ENCODE assay signal across 10 mouse cellular contexts in genomic region chr5:127416536-127416935, GRCm38 (mm10).
A peak's percentile ranks its signal among the peaks of the same experiment; 100 is the strongest.
DNase-seq lines count a peak whose midpoint lies in the region; ATAC-seq and TF ChIP-seq lines count a peak whose summit lies in the region.
"Had no signal": no experiment of that assay in that cellular context is flagged by ENCODE, and none has a peak within 500 bp of the region (broad histone marks: within the 10 kb centered on the region; RNA-seq: fewer than 3 reads in every experiment).

No protein-coding gene starts in this region.

- H3K36me3 ChIP-seq in embryonic facial prominence, embryonic 13.5 days = peaks cover 7% of the 10 kb centered on the region
- H3K36me3 ChIP-seq in embryonic facial prominence, embryonic 10.5 days (replicated peaks) = peaks cover 13% of the 10 kb centered on the region; the same call in 1 of the 2 replicates
- no peaks in the 10 kb centered on the region for H3K36me3 ChIP-seq in midbrain, postnatal 0 days (ENCODE audit: insufficient read depth, low read length)
- no peaks in the 10 kb centered on the region for H3K36me3 ChIP-seq in midbrain, embryonic 16.5 days (ENCODE audit: control insufficient read depth, insufficient read depth, low read length)
- H3K36me3 ChIP-seq: G1E; intestine, embryonic 15.5 days had no signal

- 55% methylated on average over 7 of the region's 7 CpGs for WGBS in embryonic facial prominence, embryonic 13.5 days
- 77% methylated on average over 7 of the region's 7 CpGs for WGBS in embryonic facial prominence, embryonic 10.5 days
- 74% methylated on average over 7 of the region's 7 CpGs for WGBS in midbrain, postnatal 0 days
- WGBS in midbrain, embryonic 16.5 days = 78% methylated on average over 7 of the region's 7 CpGs

- no peaks in the 10 kb centered on the region for H3K9me3 ChIP-seq in embryonic facial prominence, embryonic 13.5 days
- H3K9me3 ChIP-seq in embryonic facial prominence, embryonic 10.5 days = no peaks in the 10 kb centered on the region
- H3K9me3 ChIP-seq in midbrain, postnatal 0 days (ENCODE audit: low read length) = no peaks in the 10 kb centered on the region
- H3K9me3 ChIP-seq in midbrain, embryonic 16.5 days (replicated peaks; ENCODE audit: control insufficient read depth, low read length, poor library complexity, severe bottlenecking) = no peaks in the 10 kb centered on the region
- H3K9me3 ChIP-seq: intestine, embryonic 15.5 days had no signal

- H3K4me3 ChIP-seq in embryonic facial prominence, embryonic 13.5 days = no peak overlapping the region
- H3K4me3 ChIP-seq in embryonic facial prominence, embryonic 10.5 days = no peak overlapping the region
- no peak overlapping the region for H3K4me3 ChIP-seq in midbrain, postnatal 0 days (ENCODE audit: low read depth, low read length)
- no peak overlapping the region for H3K4me3 ChIP-seq in midbrain, embryonic 16.5 days (ENCODE audit: low read depth, low read length)
- H3K4me3 ChIP-seq: intestine, embryonic 15.5 days had no signal

- H3K27me3 ChIP-seq in embryonic facial prominence, embryonic 13.5 days = no peaks in the 10 kb centered on the region
- H3K27me3 ChIP-seq in embryonic facial prominence, embryonic 10.5 days (replicated peaks; ENCODE audit: low read depth, poor library complexity, severe bottlenecking) = no peaks in the 10 kb centered on the region
- no peaks in the 10 kb centered on the region for H3K27me3 ChIP-seq in midbrain, postnatal 0 days (ENCODE audit: insufficient read depth, low read length)
- no peaks in the 10 kb centered on the region for H3K27me3 ChIP-seq in midbrain, embryonic 16.5 days (ENCODE audit: control insufficient read depth, insufficient read depth, low read depth, low read length)
- H3K27me3 ChIP-seq: intestine, embryonic 15.5 days had no signal

- no peak overlapping the region for H3K9ac ChIP-seq in embryonic facial prominence, embryonic 13.5 days
- H3K9ac ChIP-seq in midbrain, postnatal 0 days (replicated peaks; ENCODE audit: low read length, poor library complexity, severe bottlenecking) = no peak overlapping the region
- H3K9ac ChIP-seq in midbrain, embryonic 16.5 days (ENCODE audit: low read depth, low read length) = no peak overlapping the region
- H3K9ac ChIP-seq: intestine, embryonic 15.5 days had no signal

- no peak overlapping the region for H3K27ac ChIP-seq in embryonic facial prominence, embryonic 13.5 days
- H3K27ac ChIP-seq in embryonic facial prominence, embryonic 10.5 days (replicated peaks) = no peak overlapping the region
- H3K27ac ChIP-seq in midbrain, postnatal 0 days (ENCODE audit: low read depth, low read length) = no peak overlapping the region
- H3K27ac ChIP-seq in midbrain, embryonic 16.5 days (ENCODE audit: low read length) = no peak overlapping the region
- H3K27ac ChIP-seq: intestine, embryonic 15.5 days had no signal

- no peak for TF ChIP-seq CTCF in midbrain, postnatal 0 days (IDR thresholded peaks at IDR 0.05)

- no peak for DNase-seq in embryonic facial prominence, embryonic 10.5 days (ENCODE audit: low spot score)
- DNase-seq in midbrain, postnatal 0 days (ENCODE audit: low spot score) = peak; percentile 40
- DNase-seq in layer of hippocampus, postnatal 36 days = peak; percentile 8 to 10
- DNase-seq in thymus, postnatal 10 days (ENCODE audit: low spot score in 2 of 2) = no peak
- no peak for DNase-seq in urinary bladder, postnatal 25 days (ENCODE audit: low spot score)
- DNase-seq in spleen, postnatal 4 days (ENCODE audit: low spot score in 2 of 2) = no peak

- H3K4me2 ChIP-seq in embryonic facial prominence, embryonic 13.5 days = no peak overlapping the region
- H3K4me2 ChIP-seq in midbrain, postnatal 0 days (ENCODE audit: low read depth, low read length, poor library complexity, severe bottlenecking) = no peak overlapping the region
- H3K4me2 ChIP-seq in midbrain, embryonic 16.5 days (ENCODE audit: low read length) = no peak overlapping the region
- H3K4me2 ChIP-seq: intestine, embryonic 15.5 days had no signal

- H3K4me1 ChIP-seq in embryonic facial prominence, embryonic 13.5 days = peaks cover 13% of the 10 kb centered on the region; the same call in 1 of the 2 replicates
- no peaks in the 10 kb centered on the region for H3K4me1 ChIP-seq in embryonic facial prominence, embryonic 10.5 days
- H3K4me1 ChIP-seq in midbrain, postnatal 0 days (ENCODE audit: insufficient read depth, low read length) = no peaks in the 10 kb centered on the region
- H3K4me1 ChIP-seq in midbrain, embryonic 16.5 days (ENCODE audit: control insufficient read depth, insufficient read depth, low read length) = no peaks in the 10 kb centered on the region
- H3K4me1 ChIP-seq: intestine, embryonic 15.5 days had no signal

- 0 out of 2 replicates have a peak, but pooled peaks have one; percentile 52 for ATAC-seq in embryonic facial prominence, embryonic 13.5 days (ENCODE audit: insufficient number of reproducible peaks, insufficient read depth, low FRiP score, low TSS enrichment, low read depth)
- ATAC-seq in midbrain, postnatal 0 days (ENCODE audit: low FRiP score) = no peak
- no peak for ATAC-seq in midbrain, embryonic 16.5 days
- ATAC-seq: intestine, embryonic 15.5 days had no signal

Comparison
In these comparisons a context has a peak if more than half of its experiments do, and no peak if none do; other contexts are left out.
1. DNase-seq: peak in midbrain, postnatal 0 days (single experiment) and layer of hippocampus, postnatal 36 days (2 of 2); none in embryonic facial prominence, embryonic 10.5 days (single experiment), thymus, postnatal 10 days (0 of 2), urinary bladder, postnatal 25 days (single experiment) and spleen, postnatal 4 days (0 of 2).